Mouse (Mus musculus): ENCODE results near the gene Cacnb4.

- no peak for TF ChIP-seq POLR2A (IDR thresholded peaks at IDR 0.05; ENCODE audit: insufficient read depth, low read depth, low read length)
- TF ChIP-seq CTCF (IDR thresholded peaks at IDR 0.05; ENCODE audit: insufficient read depth, low read depth, low read length), result no peak
Measured at GRCm38 (mm10) chr2:52421197-52421596, 255.4 kb downstream of the Cacnb4 start.

Measured in olfactory bulb, adult 2 months (tissue).